Mouse (Mus musculus) spleen, adult 2 months (tissue): ENCODE measurements around the gene Vps37c.

ENCODE experiments used
- CTCF ChIP-seq: fragments of 200-500 bp; IDR thresholded peaks from 2 replicates; pipeline ENCODE4 v1.5.1; 2011; ENCODE audit warnings: mild to moderate bottlenecking, inconsistent platforms; ENCODE audit not compliant: insufficient read depth, insufficient read length, insufficient replicate concordance; ENCODE audit errors: extremely low read depth
- POLR2A ChIP-seq: fragments of 200-500 bp; IDR thresholded peaks from 2 replicates; pipeline ENCODE4 v1.6.1; 2011; ENCODE audit warnings: low read depth, low read length, inconsistent platforms

DNA sequence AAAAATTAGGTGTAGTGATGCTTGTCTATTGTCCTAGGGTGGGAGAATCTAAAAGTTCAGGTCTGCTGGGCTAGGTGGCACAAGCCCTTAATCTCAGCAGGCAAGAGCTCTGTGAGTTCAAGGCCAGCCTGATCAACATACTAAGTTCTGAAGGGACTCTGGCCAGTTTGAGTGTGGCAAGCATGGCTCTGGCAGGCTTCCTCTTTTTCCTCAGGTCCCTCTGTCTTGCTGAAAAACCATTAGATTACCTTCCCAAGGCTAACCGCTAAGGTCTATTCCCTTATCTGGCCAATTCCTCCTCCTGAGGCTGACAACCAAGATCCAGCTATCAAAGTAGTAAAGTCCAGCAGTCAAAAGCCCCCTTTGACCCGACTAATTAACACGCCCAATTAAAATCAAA, 25.9 kb upstream of the Vps37c start:
- TF ChIP-seq POLR2A = no peak
- no peak for TF ChIP-seq CTCF
